Mouse (Mus musculus) bone marrow macrophage, adult 2 months (primary cell): ENCODE measurements at regions not wholly inside any gene's neighbourhood (a gene's known extent, or its start where the extent isn't known, plus 50 kb on each side); places are given as distances from the start of the nearest gene placed in this dataset.

Experiments used
- CTCF ChIP-seq: IDR thresholded peaks from 2 replicates; pipeline ENCODE4 v1.5.1; 2012; ENCODE audit warnings: low read depth, mild to moderate bottlenecking, low read length, moderate library complexity
- POLR2A ChIP-seq: IDR thresholded peaks from 2 replicates; pipeline ENCODE4 v1.6.1; 2012; ENCODE audit warnings: mild to moderate bottlenecking, low read depth, low read length, borderline replicate concordance

DNA sequence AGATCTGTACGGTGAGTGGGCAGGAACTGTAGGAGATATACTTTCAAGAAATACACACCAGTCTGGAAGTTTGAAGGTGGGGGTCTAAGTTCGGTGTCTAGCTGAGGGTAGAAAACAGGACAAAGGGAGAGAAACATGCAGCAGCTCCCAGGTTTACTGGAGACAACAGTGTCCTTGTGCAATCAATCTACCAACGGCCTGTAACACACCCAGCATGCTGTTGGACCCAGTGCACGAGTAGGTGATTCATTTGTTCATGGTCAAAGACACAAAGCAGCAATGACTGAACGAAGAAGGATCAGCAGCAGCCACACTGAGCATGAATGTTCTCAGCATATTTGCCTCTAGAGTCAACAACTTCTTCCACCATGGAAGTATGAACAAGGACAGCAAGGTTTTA is 255.2 kb upstream of the Cdyl start:
- TF ChIP-seq CTCF (no peak), POLR2A (no peak)
